ENCODE assay signal across 9 mouse cellular contexts in the genomic region with DNA sequence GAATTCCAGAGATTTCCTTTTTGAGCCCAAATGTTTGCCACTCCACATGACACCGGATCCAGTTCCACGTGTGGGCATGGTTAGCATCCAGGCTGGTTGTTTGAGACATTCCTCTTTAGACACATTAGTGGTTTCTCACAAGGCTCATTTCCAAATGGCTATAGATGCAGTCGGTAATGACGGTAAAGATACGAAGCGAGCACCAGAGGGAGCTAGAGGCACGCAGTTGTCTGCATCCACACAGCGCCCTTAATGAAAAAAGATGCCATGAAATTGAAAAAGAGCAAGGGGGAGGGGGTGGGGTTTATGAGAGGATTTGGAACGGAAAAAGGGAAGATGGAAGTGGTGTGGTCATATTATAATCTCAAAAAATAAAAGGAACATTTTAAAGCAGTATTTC. TPM values are rescaled to one million over a fixed set of nuclear protein-coding genes. Genes with fewer than 3 reads are reported as not detected.
DNase-seq lines count a peak whose midpoint lies in the region; ATAC-seq lines count a peak whose summit lies in the region.
"Had no signal": no experiment of that assay in that cellular context is flagged by ENCODE, and none has a peak within 500 bp of the region (broad histone marks: within the 10 kb centered on the region; RNA-seq: fewer than 3 reads in every experiment).

No protein-coding gene starts in this region.

- peak; percentile 62 for DNase-seq in A20 (ENCODE audit: low read depth, low spot score)
- DNase-seq in T-cell, adult 2 months (ENCODE audit: low spot score): peak; percentile 47
- DNase-seq in gastrocnemius, postnatal 25 days: peak; percentile 19
- peak; percentile 42 to 54 for DNase-seq in kidney, adult 8-10 months
- peak; percentile 49 for DNase-seq in liver, embryonic 11.5 days (ENCODE audit: low spot score)
- DNase-seq in neural tube, embryonic 10.5 days (ENCODE audit: extremely low spot score, low spot score): peak; percentile 52
- peak; percentile 78 for DNase-seq in telencephalon, adult 2 months (ENCODE audit: low read depth, low spot score)

- H3K27me3 ChIP-seq in liver, embryonic 11.5 days (replicated peaks; ENCODE audit: control insufficient read depth, insufficient read depth, low read length): no peaks in the 10 kb centered on the region

- ATAC-seq in common myeloid progenitor, adult 5-6 weeks (replicated peaks; ENCODE audit: low read depth, poor library complexity, severe bottlenecking): peak; percentile 99
- peak; percentile 62; the same call in 1 of the 2 replicates for ATAC-seq in liver, embryonic 11.5 days (replicated peaks; ENCODE audit: low FRiP score)

- H3K4me1 ChIP-seq in liver, embryonic 11.5 days (replicated peaks; ENCODE audit: control insufficient read depth, insufficient read depth, low read length): no peaks in the 10 kb centered on the region; the same call in 1 of the 2 replicates

- no peak overlapping the region for H3K27ac ChIP-seq in liver, embryonic 11.5 days (ENCODE audit: low read depth, low read length)

- H3K4me2 ChIP-seq in liver, embryonic 11.5 days: no peak overlapping the region

- no peak overlapping the region for H3K4me3 ChIP-seq in liver, embryonic 11.5 days (ENCODE audit: low read depth, low read length)
- H3K4me3 ChIP-seq: erythroblast, embryonic 14.5 days had no signal

- H3K9ac ChIP-seq in liver, embryonic 11.5 days (ENCODE audit: low read depth, low read length): no peak overlapping the region

- no peaks in the 10 kb centered on the region for H3K9me3 ChIP-seq in liver, embryonic 11.5 days (ENCODE audit: control insufficient read depth, low read length)

- H3K36me3 ChIP-seq in liver, embryonic 11.5 days (ENCODE audit: control insufficient read depth, insufficient read depth, low read length): no peaks in the 10 kb centered on the region

- WGBS in liver, embryonic 11.5 days: 3% methylated on average over 9 of the region's 9 CpGs

RNA-seq across cellular contexts. Expression of gene Fry, which starts 50.3 kb away (rescaled TPM):
- 11.4 and 22.5 TPM in 2 replicates for total RNA-seq in common myeloid progenitor, adult 5-6 weeks (2017)
- 10 to 100 TPM; 75.1 to 87.6 TPM for total RNA-seq in gastrocnemius, postnatal 25 days (2021)
- 3.5 and 5.5 TPM in 2 replicates for polyA plus RNA-seq in liver, embryonic 11.5 days (2014; fragmentation: Nextera tagmentation; extraction: Ambion mirVana)

Comparison
In these comparisons a context has a peak if more than half of its experiments do, and no peak if none do; other contexts are left out.
1. DNase-seq: peak in every context shown above with its lines; median percentile 78 in telencephalon, adult 2 months; 62 in A20; 52 in neural tube, embryonic 10.5 days; 49 in liver, embryonic 11.5 days; 48 in kidney, adult 8-10 months; 47 in T-cell, adult 2 months; 19 in gastrocnemius, postnatal 25 days.